Mouse (Mus musculus) naive thymus-derived CD4-positive, alpha-beta T cell, adult 2 months (primary cell): Measurements from ENCODE around the gene Ccdc134.

Source experiments
- DNase-seq: peaks from one replicate; pipeline ENCODE4 v3.0.0-alpha.2; 2011; ENCODE audit warnings: low read depth

Gene Ccdc134

DNA sequence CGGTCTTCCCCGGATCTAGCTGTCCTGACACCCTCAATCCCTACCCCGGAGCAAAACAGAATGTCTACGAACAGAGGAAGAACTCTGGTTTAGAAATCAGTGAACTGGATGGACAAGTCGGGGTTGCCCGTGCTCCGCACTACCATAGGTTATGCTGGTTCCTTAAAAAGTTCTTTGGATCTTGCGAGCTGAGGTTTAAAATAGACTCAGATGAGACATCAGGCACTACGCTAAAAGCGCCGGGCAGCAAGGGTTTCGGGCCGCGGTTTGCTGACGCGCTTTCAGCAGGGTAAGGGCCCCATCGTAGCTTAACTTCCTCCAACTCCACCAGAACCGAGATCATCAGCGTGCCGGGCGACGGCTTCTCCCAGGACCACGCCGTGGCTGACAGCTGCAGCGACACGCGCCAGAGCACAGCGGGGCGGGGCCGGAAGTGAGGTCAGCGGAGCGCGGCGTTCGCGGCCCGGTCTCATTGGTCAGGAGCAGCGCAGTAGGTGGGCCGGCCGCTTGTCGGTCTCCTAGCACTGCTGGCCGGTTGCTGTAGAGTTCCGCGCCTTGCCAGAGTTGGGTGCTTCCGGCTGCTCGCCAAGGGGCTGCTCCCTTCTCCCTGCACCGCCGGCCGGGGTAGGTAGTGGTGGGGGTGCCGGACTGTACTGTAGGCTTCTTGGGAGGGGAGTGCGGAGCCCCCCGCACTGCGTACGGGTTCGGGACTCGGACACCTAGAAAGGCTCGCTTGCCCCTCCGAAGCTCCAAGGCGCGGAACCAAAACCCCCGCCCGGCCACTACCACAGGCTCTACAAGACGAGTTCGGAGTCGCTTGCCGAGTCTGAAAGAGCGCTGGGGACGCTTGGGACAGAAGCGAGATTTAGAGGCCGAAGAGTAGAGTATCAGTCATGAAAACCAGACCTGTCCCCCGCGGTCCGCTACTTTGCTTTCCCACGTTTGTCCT, at the start of gene Ccdc134:
Ccdc134 (plus strand) TSS at position 497 of the 949 bp plus-strand sequence.
- peak; percentile 95 for DNase-seq

DNA sequence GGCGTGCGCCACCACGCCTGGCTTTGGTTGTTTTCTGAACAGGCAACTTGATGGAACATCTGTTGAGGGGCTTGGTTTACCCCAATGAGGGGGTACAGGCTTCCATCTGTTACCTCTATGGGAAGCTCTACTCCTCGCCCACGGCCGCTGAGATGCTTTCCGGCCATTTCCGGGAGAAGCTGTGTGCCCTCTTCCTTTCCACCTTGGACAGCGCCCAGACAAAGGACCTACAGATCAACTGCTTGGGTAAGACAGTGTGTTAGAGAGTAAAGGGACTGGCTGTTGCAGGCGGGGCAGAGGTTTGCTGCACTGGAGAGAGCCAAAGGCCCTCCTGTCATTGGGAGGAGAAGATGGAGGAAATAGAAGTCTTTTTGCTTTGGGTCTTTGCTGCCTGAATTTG, 47.8 kb upstream of the Ccdc134 start:
- DNase-seq, result no peak

DNA sequence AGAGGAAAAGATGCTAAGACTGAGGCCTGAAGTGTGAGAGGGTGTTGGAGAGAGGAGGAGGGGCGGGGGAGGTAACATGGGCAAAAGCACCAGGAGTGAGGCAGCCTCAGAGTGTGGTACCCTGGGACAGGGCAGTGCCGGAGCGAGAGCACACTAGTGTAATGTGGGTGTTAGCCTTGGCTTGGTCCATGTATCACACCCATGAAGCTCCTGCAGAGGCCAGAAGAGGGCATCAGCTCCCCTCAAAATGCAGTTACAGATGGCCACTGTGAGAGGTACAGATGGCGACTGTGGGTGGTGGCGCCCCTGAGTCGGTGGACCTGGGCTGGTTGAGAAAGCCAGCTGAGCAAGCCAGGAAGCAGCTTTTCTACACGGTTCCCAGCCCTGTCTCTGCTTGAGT, 46.6 kb upstream of the Ccdc134 start:
- peak; percentile 55 for DNase-seq

DNA sequence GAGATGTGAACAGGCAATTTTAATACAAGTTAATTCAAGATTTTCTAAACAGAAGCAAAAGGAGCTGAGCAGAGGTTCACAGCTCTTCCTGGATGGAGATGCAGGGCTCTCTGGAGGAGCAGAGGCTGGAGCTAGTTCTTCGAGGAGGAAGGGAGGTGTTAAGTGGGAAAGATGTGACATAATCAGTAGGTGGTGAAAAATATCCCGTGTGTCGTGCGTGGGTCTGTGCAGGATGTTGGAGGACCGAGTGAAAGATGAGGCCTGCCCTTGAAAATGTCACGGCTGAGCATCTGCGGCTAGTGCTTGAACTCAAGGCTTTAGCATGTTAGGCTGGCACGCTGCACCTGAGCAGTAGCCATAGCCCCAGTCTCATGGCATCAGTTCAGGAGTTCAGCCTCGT, 42.1 kb upstream of the Ccdc134 start:
- DNase-seq, result no peak

DNA sequence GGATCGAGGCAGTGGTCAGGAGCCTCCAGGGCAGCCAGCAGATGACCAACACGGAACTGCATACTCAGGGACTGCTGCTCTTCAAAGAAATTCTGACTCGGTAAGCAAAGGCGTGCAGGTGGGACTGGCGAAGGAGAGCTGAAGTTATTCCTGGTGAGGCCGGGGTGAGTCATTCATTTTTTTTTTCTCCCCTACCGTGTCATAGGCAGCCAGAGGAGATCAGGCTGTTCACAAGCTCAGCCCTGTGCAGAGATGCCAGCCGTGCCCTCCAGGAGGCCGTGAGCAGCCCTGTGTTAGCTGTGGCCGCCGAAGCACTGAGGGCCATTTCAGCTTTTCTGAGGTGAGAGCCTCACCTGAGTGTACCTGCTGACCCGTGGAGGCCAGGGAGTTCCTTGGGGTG, 41.6 kb upstream of the Ccdc134 start:
- no peak for DNase-seq

DNA sequence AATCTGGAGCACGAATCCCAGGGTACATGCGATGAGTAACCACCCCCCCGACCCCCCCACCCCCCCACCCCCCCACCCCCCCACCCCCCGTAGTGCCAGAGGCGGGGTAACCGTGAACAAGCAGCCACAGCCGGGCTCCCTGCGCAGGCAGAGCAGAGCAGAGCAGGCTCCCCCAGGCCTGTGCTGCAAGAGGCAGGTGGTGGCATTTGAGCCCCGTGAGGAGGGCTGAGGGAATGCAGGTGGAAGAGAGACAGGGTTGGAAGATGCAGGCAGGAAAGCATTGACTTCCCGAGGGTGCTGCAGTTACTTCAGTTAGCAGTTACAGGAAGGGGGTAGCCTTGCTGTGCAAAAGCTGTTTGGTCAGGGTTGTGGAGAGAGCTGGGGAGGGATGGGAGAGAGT, 40.5 kb upstream of the Ccdc134 start:
- no peak for DNase-seq

DNA sequence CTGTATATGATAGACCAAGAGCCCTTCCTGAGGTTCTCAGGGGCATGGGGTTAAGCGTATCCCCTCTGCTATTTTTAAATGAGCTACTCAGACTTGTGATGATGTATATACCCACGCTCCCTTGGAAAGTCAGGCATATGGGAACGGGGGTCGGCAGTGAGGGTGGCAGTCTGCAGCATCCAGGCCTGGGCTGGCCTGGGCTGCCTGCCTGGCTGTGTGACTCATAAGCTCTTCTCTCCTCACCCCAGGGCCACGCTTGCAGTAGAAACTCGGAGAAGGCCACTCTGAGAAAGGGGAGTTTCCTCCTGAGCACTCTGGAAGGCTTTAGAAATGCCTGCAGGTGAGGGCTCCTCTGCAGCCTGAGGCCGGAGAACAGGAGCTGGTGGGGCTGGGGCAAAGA, 36.7 kb upstream of the Ccdc134 start:
- DNase-seq, result no peak

DNA sequence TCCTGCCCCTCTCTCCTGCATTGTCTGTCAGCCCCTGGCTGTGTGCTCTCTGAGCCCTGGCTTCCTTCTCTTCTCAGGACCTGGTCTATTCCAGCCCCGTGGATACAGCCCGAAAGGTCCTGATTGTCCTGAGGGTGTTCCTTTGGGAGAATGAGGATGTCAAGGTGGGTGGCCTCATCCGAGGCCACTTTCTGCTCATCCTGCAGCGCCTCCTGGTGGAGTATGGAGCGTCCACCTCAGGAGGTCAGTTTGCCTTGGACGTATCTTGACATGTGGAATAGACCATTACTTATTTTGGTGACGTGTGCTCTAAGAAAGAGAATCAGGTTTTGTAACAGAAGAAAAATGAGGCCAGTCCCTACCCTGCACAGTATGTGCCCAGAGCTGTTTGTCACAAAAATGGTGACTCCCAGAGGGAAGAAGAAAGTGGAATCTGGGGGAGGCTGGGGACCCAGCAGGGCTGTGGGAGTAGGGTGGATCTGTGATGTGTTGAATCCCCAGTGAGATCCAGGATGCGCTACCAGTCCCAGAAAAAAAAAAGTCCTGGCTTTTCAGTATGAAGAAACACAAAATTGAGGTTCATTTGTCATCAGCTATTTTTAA, 20.7 kb upstream of the Ccdc134 start:
- DNase-seq, result peak; percentile 15

DNA sequence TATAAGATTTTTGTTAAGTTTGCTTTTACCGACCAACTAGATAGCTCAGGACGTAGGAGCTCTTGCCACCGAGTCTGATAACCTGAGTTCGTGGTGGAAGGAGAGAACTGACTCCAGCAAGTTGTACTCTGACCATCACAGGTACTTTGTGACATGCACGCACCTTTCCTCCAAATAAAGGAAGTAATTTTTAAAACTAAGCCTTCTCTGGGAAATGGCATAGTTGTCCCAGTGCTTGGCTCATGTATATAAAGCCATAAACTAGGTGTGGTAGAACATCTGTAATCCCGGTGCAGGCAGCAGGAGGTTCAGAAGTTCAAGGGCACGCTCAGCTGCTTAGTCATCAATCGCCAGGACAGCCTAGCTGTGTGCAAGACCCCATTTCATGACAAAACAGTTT, 7.2 kb upstream of the Ccdc134 start:
- DNase-seq, result no peak

DNA sequence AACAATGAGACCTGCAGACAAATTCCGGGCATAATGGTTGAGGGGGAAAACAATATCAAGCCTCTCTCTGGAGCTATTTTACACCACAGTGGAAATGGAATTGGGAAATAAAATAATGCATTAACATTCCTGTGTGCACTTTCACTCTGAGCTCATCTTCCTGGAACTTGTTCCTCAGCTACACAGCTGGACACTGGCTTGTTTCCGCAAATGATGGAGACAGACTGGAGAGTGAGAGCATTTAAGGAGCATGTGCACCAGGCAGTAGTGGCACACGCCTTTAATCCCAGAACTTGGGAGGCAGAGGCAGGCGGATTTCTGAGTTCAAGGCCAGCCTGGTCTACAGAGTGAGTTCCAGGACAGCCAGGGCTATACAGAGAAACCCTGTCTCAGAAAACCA, 1.0 kb upstream of the Ccdc134 start:
- DNase-seq, result peak; percentile 18

DNA sequence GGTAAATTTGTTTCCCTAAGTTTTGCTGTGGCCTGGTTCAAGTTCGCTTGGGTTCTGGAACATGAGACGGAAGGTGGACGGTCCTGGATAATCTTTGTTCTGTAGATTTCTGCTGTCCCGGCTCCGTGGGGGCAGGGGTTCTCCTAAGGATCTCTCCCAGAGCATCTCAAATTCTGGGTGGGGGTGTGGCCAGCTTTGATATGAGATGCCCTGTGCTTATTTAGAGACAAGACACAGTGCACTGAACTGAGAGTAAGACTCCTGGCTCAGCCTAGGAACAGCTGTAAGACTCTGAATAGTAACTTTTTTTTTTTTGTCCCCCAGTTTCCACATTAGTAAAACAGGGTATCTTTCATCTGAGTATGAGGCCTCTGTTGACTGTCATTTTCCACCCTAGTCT, 676 bp downstream of the Ccdc134 start:
- DNase-seq, result no peak

DNA sequence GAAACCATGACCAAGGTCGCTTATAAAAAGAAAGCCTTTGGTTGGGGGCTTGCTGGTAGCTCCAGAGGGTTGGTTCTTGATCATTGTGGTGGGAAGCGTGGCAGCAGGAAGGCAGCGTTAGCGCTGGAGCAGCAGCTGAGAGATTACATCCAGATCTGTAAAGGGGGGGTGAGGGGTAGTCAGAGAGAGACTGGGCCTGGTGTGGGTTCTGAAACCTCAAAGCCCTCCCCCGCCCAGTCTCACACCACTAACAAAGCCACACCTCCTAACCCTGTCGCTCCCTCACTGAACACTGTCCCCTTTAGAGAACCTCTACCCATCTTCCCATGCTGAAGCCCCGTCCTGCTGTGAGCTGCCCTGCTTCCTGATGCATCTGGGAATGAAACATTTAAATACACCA, 2.9 kb downstream of the Ccdc134 start:
- no peak for DNase-seq

DNA sequence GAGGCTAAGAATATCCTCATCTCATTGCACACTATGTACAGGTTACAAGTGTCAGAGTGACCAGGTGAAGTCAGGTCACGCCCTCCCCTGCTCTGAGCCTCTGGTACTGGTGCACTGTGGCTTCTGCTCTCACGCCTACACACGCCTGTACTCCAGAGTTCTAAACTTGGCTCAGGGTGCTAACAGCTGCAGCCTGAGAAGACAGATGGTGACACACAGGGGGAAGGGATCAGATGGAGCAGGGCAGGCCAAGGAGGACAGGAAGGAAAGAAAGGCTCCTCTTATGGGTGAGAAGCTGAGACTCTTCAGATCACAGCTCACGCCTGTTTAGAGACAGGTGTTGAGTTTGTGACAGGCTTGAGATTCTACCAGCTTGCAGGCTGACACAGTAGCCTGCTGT, 7.7 kb downstream of the Ccdc134 start:
- no peak for DNase-seq

DNA sequence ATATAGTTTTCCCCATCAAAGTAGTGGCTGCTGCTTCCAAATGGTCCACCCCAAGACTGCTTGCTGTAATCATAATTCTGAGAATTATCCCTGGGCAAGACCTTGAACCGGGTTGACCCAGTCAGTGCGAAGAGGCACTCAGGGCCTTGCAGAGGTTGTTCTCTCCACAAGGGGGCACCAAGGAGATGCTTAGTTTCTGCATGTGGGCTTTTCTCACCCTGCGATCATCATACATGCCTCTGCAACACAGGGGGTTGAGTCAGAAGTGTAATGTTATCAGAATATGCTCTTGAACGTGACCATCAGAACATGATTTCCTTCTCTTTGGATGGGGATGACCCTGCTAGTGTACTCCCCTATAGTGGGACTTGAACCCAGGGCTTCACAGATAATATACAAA, 10.8 kb downstream of the Ccdc134 start:
- peak; percentile 87 for DNase-seq

DNA sequence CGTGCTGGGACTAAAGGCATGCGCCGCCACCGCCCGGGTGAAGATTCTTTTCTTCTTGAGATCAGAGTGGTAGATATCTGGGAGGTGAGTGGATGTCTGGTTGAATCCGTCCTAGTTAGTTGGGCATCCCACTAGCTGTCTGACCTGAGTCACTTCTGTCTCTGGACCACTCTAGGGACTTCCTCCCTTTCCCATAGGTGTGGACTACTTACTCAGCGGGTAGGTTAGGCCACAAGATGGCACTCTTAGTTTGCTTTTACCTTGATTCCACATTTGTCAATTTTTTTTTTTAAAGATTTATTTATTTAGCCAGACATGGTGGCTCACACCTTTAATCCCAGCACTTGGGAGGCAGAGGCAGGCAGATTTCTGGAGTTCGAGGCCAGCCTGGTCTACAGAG, 11.5 kb downstream of the Ccdc134 start:
- peak; percentile 70 for DNase-seq

DNA sequence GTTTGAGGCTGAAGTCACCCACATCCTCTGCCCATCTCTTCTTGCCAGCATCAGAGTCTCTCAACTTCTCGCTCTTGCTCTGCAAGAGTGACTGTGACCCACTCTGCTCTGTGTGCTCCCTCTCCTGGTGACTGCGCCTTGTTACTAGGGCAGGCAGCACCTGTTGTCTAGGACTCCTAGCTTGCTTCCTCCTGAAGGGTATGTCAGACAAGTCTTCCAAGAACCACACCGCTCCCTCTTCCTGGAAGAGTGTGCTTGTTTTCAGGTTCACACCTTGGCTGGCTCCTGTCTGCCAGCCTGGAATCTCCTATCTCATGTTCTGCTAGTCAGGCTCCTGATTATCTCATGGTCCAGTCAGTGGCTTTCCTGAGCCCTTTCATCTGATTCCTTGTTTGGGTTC, 12.6 kb downstream of the Ccdc134 start:
- DNase-seq, result peak; percentile 50

DNA sequence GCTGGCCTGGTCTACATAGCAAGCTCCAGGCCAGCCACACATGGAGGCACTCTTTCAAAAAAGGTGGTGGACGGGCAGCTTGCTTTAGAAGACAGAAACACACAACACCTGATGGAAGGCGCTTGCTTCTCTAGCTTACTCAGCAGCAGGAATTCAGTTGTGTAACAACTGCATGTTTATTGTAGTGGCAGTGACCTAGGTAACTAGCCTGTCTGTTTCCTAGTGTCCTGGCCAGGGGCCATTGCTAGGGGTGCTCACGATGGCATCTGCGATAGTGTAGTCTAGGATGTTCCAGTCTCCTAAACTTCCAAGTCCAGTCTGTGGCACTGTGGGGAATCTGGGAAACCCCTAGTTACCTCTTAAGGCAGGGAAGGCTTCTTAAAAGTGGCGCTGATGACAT, 16.4 kb downstream of the Ccdc134 start:
- DNase-seq, result no peak

DNA sequence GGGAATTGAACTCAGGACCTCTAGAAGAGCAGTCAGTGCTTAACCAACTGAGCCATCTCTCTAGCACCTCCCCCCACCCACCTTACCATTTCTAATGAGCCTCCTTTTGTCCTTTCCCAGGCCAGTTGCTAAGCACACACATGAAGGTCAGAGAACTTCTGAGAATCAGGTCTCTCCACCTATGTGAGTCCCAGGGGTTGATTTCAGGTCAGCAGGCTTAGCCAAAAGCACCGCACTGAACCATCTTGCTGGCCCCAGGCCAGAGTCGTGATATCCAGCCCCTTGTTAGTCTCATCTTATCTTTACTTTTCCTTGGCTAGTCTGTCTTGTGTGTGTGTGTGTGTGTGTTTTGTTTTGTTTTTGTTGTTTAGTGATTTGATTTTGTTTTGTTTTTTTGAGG, 17.7 kb downstream of the Ccdc134 start:
- DNase-seq, result no peak

DNA sequence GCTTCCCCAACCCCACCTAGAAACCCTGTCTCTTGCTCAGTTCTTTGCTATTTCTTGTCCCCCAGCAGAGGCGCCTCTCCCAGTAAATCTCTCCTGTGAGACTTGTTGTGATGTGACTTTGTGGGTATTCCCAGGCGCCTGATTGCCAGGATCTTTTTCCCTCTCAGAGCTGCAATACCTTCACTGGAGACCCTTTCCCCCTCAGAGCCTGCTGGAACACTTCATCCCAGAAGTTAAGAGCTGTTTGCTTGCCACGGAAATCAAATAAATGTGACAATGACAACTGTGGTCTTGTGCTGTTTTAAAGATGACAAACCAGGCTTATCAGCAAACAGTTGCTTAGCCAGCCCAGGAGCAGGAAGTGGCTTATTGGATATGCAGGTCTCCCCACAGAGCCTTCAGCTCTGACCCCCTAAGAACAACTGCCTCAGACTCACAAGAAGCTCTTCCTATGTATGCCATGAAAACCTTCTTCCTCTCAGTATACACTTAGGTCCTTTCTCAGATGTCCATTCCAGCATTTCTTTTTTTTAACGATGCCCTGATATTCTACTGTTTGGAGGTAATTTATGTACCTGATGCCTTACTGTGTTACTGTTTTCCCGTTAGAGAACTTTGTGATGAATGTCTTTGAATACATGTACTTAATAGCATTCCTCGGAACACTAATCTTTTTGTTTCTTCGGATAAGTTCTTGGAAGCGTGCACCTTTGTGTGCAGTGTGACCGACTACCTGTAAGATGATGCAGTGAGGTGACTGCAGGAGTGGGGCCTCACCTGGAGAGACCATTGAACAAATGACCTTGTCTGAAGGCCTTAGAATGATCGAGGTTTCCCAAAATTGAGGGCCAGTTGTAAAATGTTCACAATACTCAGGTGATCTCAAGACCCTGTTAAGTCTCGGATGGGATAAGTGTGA, 18.4 kb downstream of the Ccdc134 start:
- no peak for DNase-seq

DNA sequence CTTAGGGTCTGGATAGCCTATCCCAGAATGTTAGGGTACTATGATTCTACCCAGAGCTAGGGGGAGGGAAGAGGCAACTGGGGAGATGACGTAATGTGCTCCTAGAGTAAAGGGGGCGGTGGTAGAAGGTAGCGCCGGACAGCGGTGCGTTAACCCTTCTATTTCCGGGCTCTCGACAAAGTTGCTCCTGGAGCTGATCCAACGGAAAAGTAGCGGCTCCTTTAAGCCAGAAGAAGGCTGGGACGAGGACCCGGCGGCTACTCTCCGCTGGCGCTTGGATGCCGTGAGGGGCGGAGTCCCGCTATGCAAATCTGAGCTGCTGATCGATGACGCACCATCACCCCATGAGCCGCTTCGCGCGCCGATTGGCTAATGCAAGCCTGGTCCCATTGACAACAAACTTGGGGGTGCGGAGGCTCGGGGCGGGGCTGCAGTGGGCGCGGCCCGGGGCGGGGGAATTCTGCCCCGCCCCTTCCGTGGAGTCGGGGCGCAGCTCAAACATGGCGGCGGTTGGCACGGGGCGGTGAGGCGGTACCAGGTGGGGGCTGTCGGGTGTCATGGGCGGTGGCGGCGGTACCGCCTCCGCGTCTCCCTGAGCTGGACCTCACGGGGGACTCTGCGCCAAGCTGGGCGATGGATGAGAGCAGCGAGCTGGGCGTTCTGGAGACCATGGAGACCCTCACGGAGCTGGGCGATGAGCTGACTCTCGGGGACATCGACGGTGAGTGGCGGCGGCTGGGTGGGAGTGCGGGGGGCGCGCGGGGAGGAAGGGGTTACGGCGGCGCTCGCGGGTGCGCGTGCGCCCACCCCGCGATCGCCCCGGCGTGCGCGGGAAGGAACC, 19.3 kb downstream of the Ccdc134 start, which contains the start of gene Srebf2:
Srebf2 (plus strand) TSS at position 412 of the 841 bp plus-strand sequence.
- peak; percentile 99 for DNase-seq

DNA sequence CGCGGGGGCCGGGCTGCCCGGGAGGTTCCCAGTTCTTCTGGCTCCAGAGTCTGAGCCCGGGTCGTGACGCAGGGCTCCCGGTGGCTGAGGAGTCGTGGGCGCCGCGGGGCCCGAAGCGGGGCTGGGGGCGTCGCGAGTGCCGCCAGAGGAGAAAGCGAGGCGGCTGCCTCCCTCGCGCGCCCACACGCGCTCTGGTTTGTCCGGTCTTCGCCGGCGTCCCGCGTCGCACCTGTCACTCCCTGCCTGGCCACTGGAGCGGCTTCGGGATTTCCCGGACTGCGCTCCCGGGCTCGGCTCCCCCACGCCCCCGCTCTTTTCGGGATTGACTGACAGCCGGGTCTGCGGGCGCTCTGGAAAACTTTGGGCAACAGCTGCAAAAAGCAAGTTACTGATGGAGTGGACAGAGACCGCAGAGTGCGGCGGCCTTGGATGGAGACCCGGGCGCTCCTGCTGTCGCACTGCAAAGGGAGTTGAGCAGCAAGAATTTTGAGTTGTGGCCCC, 19.9 kb downstream of the Ccdc134 start:
- peak; percentile 57 for DNase-seq
